Mouse (Mus musculus) lung, adult 2 months (tissue): ENCODE results near the gene Actl7a. TPM values are rescaled to one million over a fixed set of nuclear protein-coding genes. Genes with fewer than 3 reads are reported as not detected.

ENCODE experiments used
- DNase-seq: peaks from one replicate; pipeline ENCODE4 v3.0.0; 2022
- H3K4me1 ChIP-seq: fragments of 200-500 bp; 2 replicates; pipeline ENCODE4 v1.6.1; 2011; ENCODE audit warnings: low read length; ENCODE audit not compliant: control insufficient read depth, insufficient read depth
- H3K4me3 ChIP-seq: fragments of 200-500 bp; replicated peaks from 2 replicates; pipeline ENCODE3; 2011; ENCODE audit warnings: low read depth, mild to moderate bottlenecking, control low read depth, low read length; ENCODE audit errors: extremely low read depth
- CTCF ChIP-seq: fragments of 200-500 bp; IDR thresholded peaks from 2 replicates; pipeline ENCODE4 v1.5.1; 2011; ENCODE audit warnings: mild to moderate bottlenecking, low read length, control low read depth; ENCODE audit not compliant: insufficient read depth
- POLR2A ChIP-seq: fragments of 200-500 bp; IDR thresholded peaks from 2 replicates; pipeline ENCODE4 v1.6.1; 2011; ENCODE audit warnings: low read depth, mild to moderate bottlenecking, control low read depth, low read length, borderline replicate concordance; ENCODE audit errors: extremely low read depth
- WGBS: fragments of 180-500 bp; shearing (Covaris S2); methylation state at CpG from one replicate; pipeline ENCODE4 v1.1.7; 2018; 5-methylcytosine and 5-hydroxymethylcytosine counted together
- polyA plus RNA-seq: library from polyadenylated mRNA; depleted of rRNA; stranded (reverse); fragments of >200 nt; gene quantifications from 2 replicates; pipeline ENCODE4 v1.2.3, GENCODE M21; 2012; rRNA removed

Actl7a gene
- polyA plus RNA-seq, result 0.09 TPM in 1 of 2 replicates, not detected in the other

- Histone ChIP-seq H3K4me1 (no peaks in the 10 kb centered on the region), H3K4me3 (no peak within 1 kb of the TSS)
- no peak for TF ChIP-seq CTCF
- no peak for TF ChIP-seq POLR2A
- no peak for DNase-seq
- WGBS, result 94% methylated on average over 21 of the region's 21 CpGs
Observed at GRCm38 (mm10) chr4:56743363-56744195, at the start of gene Actl7a. TSS of gene Actl7a (plus strand) at chr4:56743413.

GRCm38 (mm10) chr4:56696401-56696800 is 46.8 kb upstream of the Actl7a start:
- TF ChIP-seq POLR2A (no peak), CTCF (no peak)
- Histone ChIP-seq H3K4me3 (no peak overlapping the region), H3K4me1 (no peaks in the 10 kb centered on the region)
- no peak for DNase-seq
- 75% methylated on average over 7 of the region's 7 CpGs for WGBS

- Histone ChIP-seq H3K4me3 (no peak overlapping the region), H3K4me1 (no peaks in the 10 kb centered on the region)
- no peak for DNase-seq
- WGBS, result 21% methylated on average over 5 of the region's 5 CpGs
- TF ChIP-seq CTCF (no peak), POLR2A (no peak)
Observed at GRCm38 (mm10) chr4:56698671-56699070, 44.5 kb upstream of the Actl7a start.

- WGBS, result 28% methylated on average over 10 of the region's 10 CpGs
- DNase-seq, result no peak
- no peak for TF ChIP-seq POLR2A
- TF ChIP-seq CTCF, result no peak
Observed at GRCm38 (mm10) chr4:56702234-56702633, 41.0 kb upstream of the Actl7a start.

GRCm38 (mm10) chr4:56713155-56713554 is 30.1 kb upstream of the Actl7a start:
- Histone ChIP-seq H3K4me3 (no peak overlapping the region), H3K4me1 (no peaks in the 10 kb centered on the region)
- DNase-seq, result no peak
- no peak for TF ChIP-seq POLR2A
- TF ChIP-seq CTCF, result no peak
- 93% methylated on average over 3 of the region's 3 CpGs for WGBS

More at GRCm38 (mm10) chr4:56702234-56702633, 41.0 kb upstream of the Actl7a start:
- Histone ChIP-seq H3K4me1 (no peaks in the 10 kb centered on the region), H3K4me3 (no peak overlapping the region)

- H3K4me1 ChIP-seq, result no peaks in the 10 kb centered on the region
- 40% methylated on average over 5 of the region's 5 CpGs for WGBS
- DNase-seq, result no peak
- H3K4me3 ChIP-seq, result no peak overlapping the region
- TF ChIP-seq POLR2A (no peak), CTCF (no peak)
Observed at GRCm38 (mm10) chr4:56716801-56717200, 26.4 kb upstream of the Actl7a start.

- no peak for TF ChIP-seq CTCF
- TF ChIP-seq POLR2A, result no peak
- WGBS, result 86% methylated on average over 3 of the region's 3 CpGs
- DNase-seq, result no peak
- Histone ChIP-seq H3K4me1 (no peaks in the 10 kb centered on the region), H3K4me3 (no peak overlapping the region)
Observed at GRCm38 (mm10) chr4:56717932-56718331, 25.3 kb upstream of the Actl7a start.

GRCm38 (mm10) chr4:56718573-56719442 is 24.4 kb upstream of the Actl7a start:
- DNase-seq, result no peak
- 63% methylated on average over 12 of the region's 12 CpGs for WGBS

GRCm38 (mm10) chr4:56719456-56719855 is 23.8 kb upstream of the Actl7a start:
- no peaks in the 10 kb centered on the region for H3K4me1 ChIP-seq
- no peak overlapping the region for H3K4me3 ChIP-seq
- TF ChIP-seq POLR2A (no peak), CTCF (no peak)
- no peak for DNase-seq
- WGBS, result 61% methylated on average over 9 of the region's 9 CpGs

More at GRCm38 (mm10) chr4:56718573-56719442, 24.4 kb upstream of the Actl7a start:
- no peaks in the 10 kb centered on the region for H3K4me1 ChIP-seq
- no peak overlapping the region for H3K4me3 ChIP-seq
- TF ChIP-seq CTCF (no peak), POLR2A (no peak)
